Mouse (Mus musculus) olfactory bulb, adult 2 months (tissue): ENCODE results near the gene Cdca4. TPM values are rescaled to one million over a fixed set of nuclear protein-coding genes. Genes with fewer than 3 reads are reported as not detected.

Source experiments
- H3K27ac ChIP-seq: fragments of 200-500 bp; 2 replicates; pipeline ENCODE4 v1.5.1; 2012; ENCODE audit warnings: low read depth, low read length; ENCODE audit not compliant: insufficient read depth
- H3K4me1 ChIP-seq: fragments of 200-500 bp; 2 replicates; pipeline ENCODE4 v1.6.1; 2012; ENCODE audit warnings: low read length; ENCODE audit not compliant: control insufficient read depth, insufficient read depth
- H3K4me3 ChIP-seq: fragments of 200-500 bp; 2 replicates; pipeline ENCODE4 v1.5.1; 2012; ENCODE audit warnings: mild to moderate bottlenecking, low read depth, low read length, moderate library complexity; ENCODE audit not compliant: insufficient read depth
- CTCF ChIP-seq: fragments of 200-500 bp; IDR thresholded peaks from 2 replicates; pipeline ENCODE4 v1.5.1; 2012; ENCODE audit warnings: low read depth, mild to moderate bottlenecking, low read length, moderate library complexity; ENCODE audit not compliant: insufficient read depth
- POLR2A ChIP-seq: fragments of 200-500 bp; IDR thresholded peaks from 2 replicates; pipeline ENCODE4 v1.6.1; 2012; ENCODE audit warnings: mild to moderate bottlenecking, low read depth, low read length, moderate library complexity; ENCODE audit not compliant: insufficient read depth
- WGBS: fragments of 180-500 bp; shearing (Covaris S2); methylation state at CpG from one replicate; pipeline ENCODE4 v1.1.7; 2018; 5-methylcytosine and 5-hydroxymethylcytosine counted together
- polyA plus RNA-seq: library from polyadenylated mRNA; stranded (reverse); fragments of >200 nt; gene quantifications from 2 replicates; pipeline ENCODE4 v1.2.4, GENCODE M21; 2012; ENCODE audit warnings: low replicate concordance; ENCODE audit not compliant: missing spikeins, insufficient read depth, insufficient read length

Gene Cdca4
- polyA plus RNA-seq, 1 experiment, result not detected

DNA sequence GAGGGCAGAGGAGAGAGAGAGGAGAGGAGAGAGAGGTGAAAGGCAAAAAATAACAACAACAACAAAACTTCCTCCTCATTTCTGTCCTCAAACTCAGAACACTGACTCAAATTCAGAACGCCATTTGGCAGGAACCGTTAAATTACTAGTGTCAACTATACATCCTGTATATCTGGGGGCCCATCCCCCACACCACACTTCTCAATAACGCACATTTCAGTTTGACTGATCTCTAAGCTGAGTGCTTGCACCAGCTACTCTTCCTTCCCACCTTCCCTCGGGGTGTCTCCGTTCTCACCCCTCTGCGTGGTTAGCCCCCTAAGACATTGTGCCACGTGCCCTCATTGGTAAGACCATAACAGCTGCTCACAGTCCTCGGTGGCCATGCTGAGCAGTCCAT lies 30.7 kb upstream of the Cdca4 start:
- H3K4me1 ChIP-seq, result no peaks in the 10 kb centered on the region
- no peak overlapping the region; the same call in 1 of the 2 replicates for H3K4me3 ChIP-seq
- 81% methylated on average over 8 of the region's 8 CpGs for WGBS
- TF ChIP-seq POLR2A, result no peak
- TF ChIP-seq CTCF, result no peak
- no peak overlapping the region for H3K27ac ChIP-seq

DNA sequence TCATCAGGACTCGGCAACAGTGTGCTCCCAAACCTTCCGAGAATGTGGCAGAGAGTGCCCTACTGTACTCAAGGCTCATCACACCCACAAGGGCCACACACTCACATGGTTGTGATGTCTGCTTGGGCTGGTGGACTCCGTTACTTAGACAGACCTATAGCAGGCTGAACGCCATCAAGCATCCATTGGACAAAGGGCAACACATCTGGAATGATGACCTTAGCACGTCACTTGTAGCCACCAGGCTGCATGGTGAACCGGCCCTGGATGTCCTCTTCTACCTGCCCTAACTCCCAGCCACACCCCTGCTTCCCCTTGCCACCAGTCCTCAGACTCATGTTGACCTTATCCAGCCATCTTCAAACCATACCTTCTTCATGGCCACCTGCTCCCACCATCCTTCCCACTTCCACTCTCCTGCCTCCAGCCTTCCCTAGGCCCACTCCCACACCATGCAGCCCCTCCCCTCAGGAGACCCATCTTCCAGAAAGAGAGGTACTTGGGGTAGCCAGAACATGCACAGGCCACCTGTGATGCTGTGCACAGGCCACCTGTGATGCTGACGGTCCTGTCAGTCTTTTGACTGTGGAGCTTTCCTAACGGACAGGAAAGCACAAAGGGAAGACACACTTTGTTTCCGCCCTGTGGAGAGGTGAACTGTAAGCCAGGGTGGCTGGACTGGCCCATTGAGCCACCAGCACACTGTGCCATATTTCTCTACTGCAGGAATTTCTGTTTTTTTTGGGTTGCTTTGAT lies 29.5 kb upstream of the Cdca4 start:
- 91% methylated on average over 9 of the region's 9 CpGs for WGBS
- TF ChIP-seq CTCF (no peak), POLR2A (no peak)
- Histone ChIP-seq H3K4me3 (no peak overlapping the region), H3K27ac (no peak overlapping the region), H3K4me1 (no peaks in the 10 kb centered on the region)

DNA sequence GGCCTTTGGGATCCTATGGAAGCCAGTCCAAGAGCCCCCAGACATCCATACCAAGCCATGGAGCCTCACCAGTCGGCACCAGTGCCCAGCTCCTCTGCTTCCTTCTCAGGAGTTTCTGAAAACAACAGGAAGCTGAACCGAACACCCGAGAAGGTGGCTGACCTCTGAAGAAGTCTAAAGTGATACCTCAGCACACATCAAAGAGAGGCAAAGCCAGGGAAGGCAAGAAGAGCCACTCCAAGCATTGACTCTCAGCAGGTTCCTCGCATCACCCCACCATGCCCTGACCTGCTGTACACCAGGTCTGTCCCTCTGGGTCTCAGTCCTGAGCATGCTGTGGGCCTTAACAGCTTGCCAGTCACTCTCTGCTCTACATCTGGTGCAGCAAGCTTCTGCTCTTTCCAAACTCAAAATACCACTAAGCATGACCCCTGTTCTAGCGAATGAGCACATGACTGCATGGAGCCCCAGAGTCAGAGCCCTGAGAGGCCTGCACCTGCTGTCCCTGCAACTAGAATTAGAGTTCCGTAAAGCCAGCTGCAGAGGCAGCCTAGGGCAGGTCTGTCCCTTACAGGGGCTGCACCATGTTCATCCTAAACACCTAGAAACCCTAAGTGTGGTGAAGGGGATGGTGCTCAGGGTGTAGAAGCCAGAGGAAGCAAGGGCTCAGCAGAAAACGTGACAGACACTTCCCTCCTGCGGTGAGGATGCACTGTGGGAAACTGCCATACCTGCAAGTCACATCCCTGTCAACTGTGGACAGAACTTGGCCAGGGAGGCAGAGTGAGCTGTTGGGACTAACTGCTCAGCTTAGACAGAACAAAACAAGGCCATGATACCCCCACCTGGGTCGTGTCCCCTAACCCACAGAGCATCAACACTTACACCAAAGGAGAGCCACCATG lies 28.1 kb upstream of the Cdca4 start:
- Histone ChIP-seq H3K4me1 (peaks cover 4% of the 10 kb centered on the region; the same call in 1 of the 2 replicates), H3K4me3 (no peak overlapping the region), H3K27ac (no peak overlapping the region)
- TF ChIP-seq CTCF (no peak), POLR2A (no peak)
- 71% methylated on average over 9 of the region's 9 CpGs for WGBS

DNA sequence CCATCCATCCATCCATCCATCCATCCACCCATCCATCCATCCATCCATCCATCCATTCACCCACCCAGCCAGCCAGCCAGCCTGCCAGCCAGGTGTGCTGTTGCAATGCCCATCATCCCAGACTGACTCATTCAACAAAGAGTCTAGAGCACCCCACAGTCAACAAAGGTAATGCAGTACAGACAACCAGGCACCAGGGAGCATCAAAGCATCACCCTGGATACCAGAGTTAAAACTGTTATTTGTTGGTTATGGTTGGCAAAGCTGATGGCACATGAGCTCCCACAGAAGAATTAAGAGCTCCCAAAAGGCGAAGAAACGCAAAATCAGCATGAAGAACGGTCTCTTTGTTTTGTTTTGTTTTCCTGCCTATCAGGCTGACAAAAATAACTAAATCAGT lies 27.1 kb upstream of the Cdca4 start:
- H3K4me3 ChIP-seq, result no peak overlapping the region
- WGBS, result 79% methylated on average over 3 of the region's 3 CpGs
- peaks cover 4% of the 10 kb centered on the region; the same call in 1 of the 2 replicates for H3K4me1 ChIP-seq
- TF ChIP-seq CTCF (no peak), POLR2A (no peak)
- no peak overlapping the region for H3K27ac ChIP-seq

DNA sequence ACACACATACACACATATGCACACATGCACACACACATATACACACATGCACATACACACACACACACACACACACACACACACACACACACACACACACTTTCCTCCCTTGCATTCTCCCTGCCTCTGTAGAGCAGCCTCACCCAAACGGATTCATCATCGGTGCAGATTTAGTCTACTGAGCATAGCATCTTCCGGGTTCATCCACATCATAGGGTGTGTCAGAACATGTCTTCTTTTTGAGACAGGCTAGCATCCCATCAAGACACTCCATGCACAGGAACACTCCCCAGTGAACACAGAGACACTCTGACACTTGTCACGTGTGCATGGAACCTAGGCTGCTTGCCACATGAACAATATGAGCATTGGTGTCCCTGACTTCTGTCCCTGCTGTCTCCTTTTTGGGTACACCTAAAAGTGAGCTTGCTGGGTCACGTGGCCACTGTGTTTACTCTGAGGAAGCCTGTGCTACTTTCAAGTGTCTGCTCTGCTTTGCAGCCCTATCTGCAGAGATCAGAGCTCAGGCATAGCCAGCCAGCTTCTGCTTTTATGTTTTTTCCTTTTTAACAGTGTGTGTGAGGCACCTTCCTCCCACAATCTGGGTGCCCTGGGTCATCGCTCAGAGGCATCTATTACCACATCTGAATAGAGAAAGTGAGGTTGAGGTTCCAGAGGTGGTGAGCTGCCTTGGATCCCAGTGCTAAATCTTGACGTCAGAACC lies 25.5 kb upstream of the Cdca4 start:
- TF ChIP-seq POLR2A (no peak), CTCF (no peak)
- Histone ChIP-seq H3K4me3 (no peak overlapping the region), H3K27ac (no peak overlapping the region), H3K4me1 (peaks cover 4% of the 10 kb centered on the region; the same call in 1 of the 2 replicates)
- WGBS, result 65% methylated on average over 7 of the region's 7 CpGs

DNA sequence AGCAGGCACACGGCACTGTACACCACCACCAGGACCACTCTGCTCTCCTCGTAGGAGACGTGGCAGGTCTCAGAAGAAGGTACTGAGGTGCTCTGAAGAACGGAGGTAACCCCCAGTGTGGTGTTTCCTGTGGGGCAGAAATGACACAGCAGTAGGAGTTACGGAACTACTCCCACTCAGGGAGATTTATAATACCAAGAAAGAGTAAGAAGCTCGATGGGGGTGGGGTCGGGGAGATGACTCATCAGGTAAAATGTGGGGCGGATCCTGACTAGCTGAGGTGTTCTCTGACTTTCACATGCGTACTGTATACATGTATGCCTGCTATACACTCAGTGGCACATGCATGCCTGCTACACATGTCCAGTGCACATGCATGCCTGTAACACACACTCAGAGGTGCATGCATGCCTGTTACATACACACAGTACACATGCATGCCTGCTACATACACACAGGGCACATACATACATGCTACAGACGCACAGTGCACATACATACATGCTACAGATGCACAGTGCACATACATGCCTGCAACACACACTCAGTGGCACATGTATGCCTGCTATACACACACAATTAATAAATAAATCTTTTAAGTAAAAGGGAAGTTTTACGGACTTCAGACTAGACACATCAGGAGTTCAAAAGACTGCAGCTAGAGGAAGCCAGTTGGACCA lies 24.0 kb upstream of the Cdca4 start:
- TF ChIP-seq POLR2A (no peak), CTCF (no peak)
- no peak overlapping the region for H3K27ac ChIP-seq
- H3K4me3 ChIP-seq, result no peak overlapping the region
- WGBS, result 70% methylated on average over 11 of the region's 11 CpGs
- peaks cover 4% of the 10 kb centered on the region; the same call in 1 of the 2 replicates for H3K4me1 ChIP-seq

DNA sequence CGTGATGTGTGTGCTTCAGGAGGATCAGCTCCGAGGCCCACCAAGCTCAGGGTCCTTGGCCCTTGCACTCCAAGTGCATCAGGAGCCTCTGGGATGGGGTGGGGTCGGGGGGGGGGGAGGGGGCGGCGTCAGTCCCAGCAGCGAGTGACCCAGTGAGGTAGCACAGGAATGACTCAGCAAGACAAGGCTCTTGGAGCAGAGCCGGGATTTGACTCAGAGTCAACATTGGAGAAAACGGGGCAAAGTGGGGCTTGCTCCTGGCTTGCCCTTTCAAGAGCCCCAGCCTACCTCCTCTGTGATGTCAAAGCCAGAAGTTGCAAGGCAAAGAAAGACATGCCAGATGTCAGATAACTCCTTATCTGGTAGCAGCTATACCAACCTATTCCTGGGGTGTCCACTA lies 21.9 kb upstream of the Cdca4 start:
- whole genome bisulfite sequencing, result 47% methylated on average over 8 of the region's 8 CpGs
- TF ChIP-seq CTCF, result no peak
- TF ChIP-seq POLR2A, result no peak
- no peak overlapping the region for H3K4me3 ChIP-seq

DNA sequence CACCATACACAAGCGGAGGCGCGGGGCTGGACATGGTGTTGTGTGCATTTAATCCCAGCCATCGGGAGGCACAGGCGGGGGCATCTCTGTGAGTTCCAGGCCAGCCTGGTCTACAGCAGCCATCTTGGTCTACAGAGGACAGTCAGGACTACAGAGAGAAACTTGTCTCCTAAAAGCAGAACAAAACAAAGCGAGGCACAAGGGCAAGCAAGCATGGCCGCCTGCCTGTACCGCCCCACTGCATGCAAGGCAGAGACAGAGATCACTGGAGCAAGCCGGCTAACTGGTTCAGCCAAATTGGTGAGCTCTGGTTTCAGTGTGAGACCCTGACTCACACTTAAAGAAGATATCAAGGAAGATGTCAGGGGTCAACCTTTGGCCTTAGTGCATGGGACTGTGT lies 21.1 kb upstream of the Cdca4 start:
- Histone ChIP-seq H3K27ac (no peak overlapping the region), H3K4me1 (peaks cover 4% of the 10 kb centered on the region; the same call in 1 of the 2 replicates), H3K4me3 (no peak overlapping the region)
- 95% methylated on average over 9 of the region's 9 CpGs for WGBS
- TF ChIP-seq POLR2A, result no peak
- no peak for TF ChIP-seq CTCF

More for the DNA sequence above, 21.9 kb upstream of the Cdca4 start:
- Histone ChIP-seq H3K27ac (no peak overlapping the region), H3K4me1 (peaks cover 4% of the 10 kb centered on the region; the same call in 1 of the 2 replicates)
